Mouse (Mus musculus) Muller cell, postnatal 12 days (primary cell): ENCODE data around the gene Pigk.
"Not testable (repeated sequence)": the region's sequence is repeated elsewhere in the genome, so short reads cannot be mapped to it uniquely, and the experiment has no call there.

Source experiments
- DNase-seq: peaks from one replicate; pipeline ENCODE4 v3.0.0-alpha.2; 2015; ENCODE audit errors: inconsistent ontology term

Pigk gene

GRCm38 (mm10) chr3:152764516-152765312, 50.8 kb downstream of the Pigk start:
- peak; percentile 18 for DNase-seq

DNA sequence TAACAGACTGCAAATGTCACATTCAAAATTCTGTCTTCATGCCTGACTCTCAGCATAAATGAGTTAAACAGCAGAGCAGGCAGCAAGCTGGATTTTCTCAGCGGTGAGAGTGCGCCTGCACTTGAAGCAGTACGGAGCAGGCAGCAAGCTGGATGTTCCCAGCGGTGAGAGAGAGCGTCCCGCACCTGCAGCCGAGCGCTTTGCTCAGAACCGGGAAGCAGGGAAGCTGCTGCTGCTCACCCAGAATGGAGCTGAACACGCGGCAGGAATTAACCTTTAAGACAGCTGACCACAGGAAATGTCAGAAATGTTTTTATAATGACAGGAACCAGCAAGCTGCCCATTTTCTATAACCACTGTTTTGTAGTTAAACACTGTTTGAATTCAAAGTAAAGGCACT, 53.6 kb downstream of the Pigk start:
- no peak for DNase-seq

DNA sequence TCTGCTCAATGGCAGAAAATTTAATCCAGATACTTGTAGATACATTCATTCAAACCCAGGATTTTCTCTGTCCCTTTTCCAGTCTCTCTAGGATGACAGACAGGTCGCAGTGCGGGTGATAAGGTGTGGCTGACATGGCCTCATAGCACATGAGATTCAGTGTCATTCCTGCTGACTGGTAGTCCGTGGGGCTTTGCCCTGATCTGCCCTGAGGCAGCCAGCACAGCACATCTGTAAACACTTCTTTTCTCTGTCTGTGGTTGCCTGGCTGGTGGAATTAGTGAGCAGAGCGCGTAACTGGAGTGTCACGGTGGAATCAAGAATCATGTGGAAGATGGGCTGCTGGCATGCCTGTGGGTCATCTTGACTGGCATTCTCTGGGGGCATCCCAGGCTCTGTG, 56.2 kb downstream of the Pigk start:
- DNase-seq: no peak

DNA sequence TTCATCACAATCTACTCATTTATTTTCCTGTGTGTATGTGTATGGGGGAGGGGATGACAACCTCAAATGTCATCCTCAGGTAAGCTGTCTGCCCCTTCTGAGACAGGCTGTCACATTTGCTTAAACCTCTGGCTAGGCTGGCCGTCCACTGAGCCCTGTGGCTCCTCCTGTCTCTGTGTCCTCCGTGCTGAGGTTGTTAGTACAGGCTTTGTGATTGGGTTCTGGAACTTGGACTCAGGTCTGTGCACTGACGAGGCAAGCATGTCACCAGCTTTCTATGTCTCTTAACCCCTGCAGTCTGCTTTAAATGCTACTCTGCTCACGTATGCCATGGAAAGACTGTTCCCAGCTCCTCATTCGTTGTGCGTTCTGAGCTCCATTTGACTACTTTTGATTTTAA, 62.5 kb downstream of the Pigk start:
- no peak for DNase-seq

DNA sequence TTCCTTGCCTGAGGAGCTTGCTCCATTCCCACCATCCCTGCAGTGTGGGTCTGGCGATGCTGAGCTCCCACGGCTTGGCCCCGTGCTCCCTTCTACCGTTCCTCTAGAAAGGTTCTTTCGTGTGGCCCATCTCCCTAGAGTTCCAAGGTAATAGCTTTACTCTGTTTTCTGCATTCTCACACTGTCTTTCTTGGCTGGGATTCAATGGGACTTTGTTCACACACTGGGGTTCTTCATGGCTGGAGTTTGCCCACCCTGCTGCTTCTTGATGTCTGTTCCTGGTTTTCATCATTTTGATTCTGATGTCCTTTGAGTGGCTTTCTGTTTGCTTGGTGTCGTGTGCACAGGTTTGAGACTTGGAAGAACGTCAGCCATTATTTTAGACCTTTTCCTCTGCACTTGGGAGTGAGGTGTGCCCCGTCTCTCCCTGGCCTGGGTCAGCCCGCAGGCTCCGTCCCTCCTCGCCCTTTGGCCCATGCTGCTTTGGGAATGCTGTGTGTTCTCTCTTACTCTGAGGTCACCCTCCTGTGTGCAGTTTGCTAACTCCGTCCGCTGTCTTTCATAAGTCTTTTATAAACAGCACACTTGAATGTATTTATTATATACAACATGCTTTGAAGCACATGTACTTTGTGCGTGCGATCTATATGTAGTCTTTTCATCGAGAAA, 63.1 kb downstream of the Pigk start:
- DNase-seq: no peak

DNA sequence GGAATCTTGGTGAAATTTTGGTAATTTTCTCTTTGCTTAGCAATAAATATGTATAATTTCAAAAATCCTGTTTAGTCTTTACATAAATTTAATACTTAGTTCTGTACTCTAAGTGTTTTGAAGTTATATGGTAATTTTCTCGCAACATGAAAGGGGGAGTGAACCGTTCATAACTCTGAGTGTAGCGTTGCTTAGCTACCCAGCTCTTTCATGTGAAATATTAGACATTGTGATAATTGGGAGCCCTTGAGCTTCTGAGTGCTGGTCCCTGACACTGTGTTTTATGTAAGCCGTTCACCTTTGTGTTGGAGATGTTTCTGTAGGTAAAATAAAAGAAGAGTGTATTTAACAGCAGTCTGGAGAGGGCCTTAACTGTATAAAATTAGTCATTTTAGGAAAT, 65.9 kb downstream of the Pigk start:
- no peak for DNase-seq

GRCm38 (mm10) chr3:152783792-152784191, 69.9 kb downstream of the Pigk start:
- peak; percentile 66 for DNase-seq

DNA sequence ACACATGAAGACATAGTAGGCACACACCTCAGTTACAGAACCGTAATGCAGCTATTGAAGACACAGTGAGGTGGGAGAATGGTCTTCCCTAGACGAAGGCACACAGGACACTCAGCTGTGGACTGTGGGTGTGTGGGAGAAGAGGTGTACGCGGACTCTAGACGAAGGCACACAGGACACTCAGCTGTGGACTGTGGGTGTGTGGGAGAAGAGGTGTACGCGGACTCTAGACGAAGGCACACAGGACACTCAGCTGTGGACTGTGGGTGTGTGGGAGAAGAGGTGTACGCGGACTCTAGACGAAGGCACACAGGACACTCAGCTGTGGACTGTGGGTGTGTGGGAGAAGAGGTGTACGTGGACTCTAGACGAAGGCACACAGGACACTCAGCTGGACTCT, 70.5 kb downstream of the Pigk start:
- DNase-seq: not testable (repeated sequence)

DNA sequence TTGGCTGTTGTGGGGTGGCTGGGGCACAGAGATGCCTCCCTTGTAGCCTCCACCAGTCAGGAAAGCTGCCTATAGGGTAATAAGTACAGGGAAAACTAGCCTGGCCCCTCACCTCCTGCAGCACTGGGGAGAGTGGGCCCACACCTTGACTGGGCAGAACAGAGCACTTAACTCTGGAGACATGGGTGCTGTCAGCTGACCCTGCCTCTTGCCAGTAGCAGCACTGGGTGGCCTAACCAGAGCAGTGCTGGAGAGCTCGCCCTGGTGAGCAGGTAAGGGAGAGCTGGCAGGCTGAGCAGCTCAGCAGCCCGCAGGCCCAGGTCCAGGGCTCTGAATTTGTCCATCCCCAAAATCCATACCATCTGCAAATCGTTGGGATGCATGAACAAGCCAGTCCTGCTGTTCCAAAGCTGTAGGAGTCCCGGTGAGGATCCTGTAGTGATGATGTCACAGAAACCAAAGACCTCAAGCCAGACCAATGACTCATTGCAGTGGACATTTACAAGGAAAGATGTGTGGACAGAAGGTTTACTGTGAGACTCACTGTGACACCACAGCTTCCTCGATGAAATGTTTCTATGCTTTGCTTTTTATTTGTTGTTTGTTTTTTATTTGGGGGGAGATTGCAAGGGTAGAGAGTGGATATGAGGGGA, 74.5 kb downstream of the Pigk start:
- peak; percentile 42 for DNase-seq

GRCm38 (mm10) chr3:152792601-152793000, 78.7 kb downstream of the Pigk start:
- no peak for DNase-seq

- DNase-seq: no peak
Observed at GRCm38 (mm10) chr3:152793006-152793405, 79.1 kb downstream of the Pigk start.

DNA sequence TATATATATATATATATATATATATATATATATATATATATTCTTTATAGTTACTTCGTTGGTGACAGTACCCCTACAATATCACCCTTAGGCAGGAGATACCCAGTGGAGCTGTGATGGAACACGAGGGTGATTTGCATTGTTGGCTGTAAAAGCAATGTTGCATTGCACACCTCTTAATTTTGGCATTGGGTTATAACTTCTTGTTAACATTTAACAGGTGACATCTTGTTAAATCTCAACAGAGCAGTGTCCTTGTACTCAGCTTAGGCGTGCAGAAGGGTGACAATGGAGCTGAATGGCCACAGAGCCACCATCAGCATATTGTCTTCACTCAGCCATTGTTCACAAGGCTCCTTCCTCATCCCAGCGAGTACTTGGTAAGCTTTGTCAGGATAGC, 82.3 kb downstream of the Pigk start:
- DNase-seq: no peak

DNA sequence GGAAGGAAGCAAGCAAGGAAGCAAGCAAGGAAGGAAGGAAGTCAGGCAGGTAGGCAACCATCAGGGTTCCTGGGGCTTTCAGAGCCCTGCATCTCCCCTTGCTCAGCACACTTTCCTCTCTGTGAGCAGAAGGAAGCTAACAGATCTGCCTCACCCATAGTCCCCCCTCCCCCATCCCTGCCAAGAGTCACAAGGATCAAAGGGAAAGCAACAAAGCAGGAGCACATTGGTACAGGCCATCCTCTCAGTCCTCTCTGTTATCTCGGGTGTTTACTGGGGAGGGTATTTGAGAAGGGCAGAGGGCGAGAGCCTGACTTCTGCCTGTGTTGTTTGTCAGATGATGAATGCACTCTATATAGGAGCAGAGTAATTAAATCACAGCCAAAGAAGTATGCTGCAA, 83.5 kb downstream of the Pigk start:
- DNase-seq: no peak

GRCm38 (mm10) chr3:152799738-152800431, 86.0 kb downstream of the Pigk start:
- DNase-seq: no peak

GRCm38 (mm10) chr3:152813905-152814304, 100.0 kb downstream of the Pigk start:
- peak; percentile 90 for DNase-seq

DNA sequence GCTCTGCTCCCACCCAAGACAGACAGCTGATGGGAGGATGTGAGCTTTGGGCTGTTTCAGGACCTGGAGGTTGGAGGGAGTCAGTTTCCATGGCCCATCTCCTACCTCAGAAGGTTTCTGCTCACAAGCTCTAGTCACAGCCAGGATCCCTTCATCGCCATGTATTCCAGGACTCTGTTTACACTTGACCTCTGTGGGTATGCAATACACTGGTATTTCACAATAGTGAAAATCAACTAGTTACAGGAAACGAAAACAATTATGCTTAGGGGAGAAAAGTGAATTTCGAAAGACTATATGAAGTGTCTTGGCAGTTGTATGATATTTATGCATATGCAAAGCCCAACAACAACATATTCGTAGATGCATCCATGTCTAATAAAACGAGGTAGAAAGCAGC, 101.2 kb downstream of the Pigk start:
- DNase-seq: no peak

DNA sequence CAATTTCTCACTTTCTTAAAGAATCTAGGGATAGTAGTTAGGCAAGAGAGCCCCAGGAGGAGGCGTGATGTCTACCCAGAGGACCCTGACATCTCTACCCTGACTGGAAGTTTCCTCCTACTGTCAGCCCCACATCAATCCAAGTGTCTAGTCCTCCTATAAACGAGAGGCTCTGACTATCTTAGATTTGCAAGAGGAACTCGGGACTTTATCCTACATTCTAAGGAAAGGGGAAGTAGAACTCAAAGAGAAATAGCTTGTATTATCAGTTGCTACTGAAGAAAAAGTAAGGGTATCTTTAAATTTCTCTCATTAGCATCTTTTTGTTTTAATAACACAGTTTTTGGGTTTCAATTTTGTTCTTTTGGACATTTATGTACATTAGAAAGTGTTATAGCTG, 106.5 kb downstream of the Pigk start:
- DNase-seq: no peak

GRCm38 (mm10) chr3:152821202-152821601, 107.3 kb downstream of the Pigk start:
- peak; percentile 82 for DNase-seq

- peak; percentile 79 for DNase-seq
Observed at GRCm38 (mm10) chr3:152831377-152831776, 117.5 kb downstream of the Pigk start.

- DNase-seq: no peak
Observed at GRCm38 (mm10) chr3:152831974-152832373, 118.1 kb downstream of the Pigk start.

DNA sequence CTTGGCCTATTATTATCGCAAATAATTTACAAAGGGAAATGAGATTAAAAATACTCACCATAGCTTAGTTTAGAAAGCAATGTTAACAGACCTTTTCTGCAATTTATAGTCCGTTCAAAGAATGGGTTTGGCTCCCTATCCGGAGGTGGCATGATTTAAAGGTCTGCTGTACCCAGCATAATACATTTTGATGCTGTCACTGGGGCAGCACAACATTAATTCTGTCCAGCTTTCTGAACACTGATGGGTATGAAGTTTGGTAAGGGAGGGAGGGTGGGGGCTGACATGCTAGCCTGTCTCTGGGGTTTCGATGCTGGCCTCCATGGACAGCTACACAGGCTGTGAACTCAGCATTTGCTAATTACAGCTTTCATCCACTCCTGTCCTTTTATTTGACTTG, 118.5 kb downstream of the Pigk start:
- no peak for DNase-seq

DNA sequence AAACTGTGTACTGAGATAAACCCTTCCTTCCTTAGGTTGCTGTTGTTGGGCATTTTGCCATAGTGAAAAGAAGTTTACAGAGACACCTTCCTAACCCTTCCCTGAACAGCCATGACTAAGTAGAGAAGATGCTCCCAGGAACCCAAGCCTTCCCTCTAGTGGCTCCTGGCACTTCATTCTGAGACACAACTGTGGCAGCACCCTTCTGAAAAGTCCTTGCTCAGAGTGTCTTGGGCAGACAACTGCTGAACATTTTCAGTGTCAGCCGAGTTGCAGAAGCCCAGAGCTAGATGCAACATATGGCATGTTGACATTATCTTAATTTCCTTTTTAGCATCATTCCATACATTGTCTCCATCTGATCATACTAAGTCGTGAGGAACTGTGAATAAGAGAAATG, 123.5 kb downstream of the Pigk start:
- DNase-seq: no peak
